Mouse (Mus musculus) MEL (cell line): Measurements from ENCODE around the gene Gamt.

Experiments used
- CTCF ChIP-seq, 3 experiments: IDR thresholded peaks in 2 of 3; conservative IDR thresholded peaks in 1 of 3; 2 replicates each; pipeline ENCODE4 v1.5.1; 2011 to 2012; ENCODE audit warnings: low read length in 3 of 3, low read depth in 2 of 3, mild to moderate bottlenecking in 2 of 3, improper control_type of control experiment in 1 of 3, inconsistent platforms in 1 of 3, mixed read lengths in 1 of 3, moderate library complexity in 1 of 3; ENCODE audit not compliant: control insufficient read depth in 1 of 3, insufficient read depth in 1 of 3, poor library complexity in 1 of 3, severe bottlenecking in 1 of 3
- POLR2A ChIP-seq, 2 experiments: IDR thresholded peaks; 2 replicates each; pipeline ENCODE4 v1.6.1; 2011 to 2012; ENCODE audit warnings: low read length in 2 of 2, mild to moderate bottlenecking in 2 of 2, control low read depth in 1 of 2, improper control_type of control experiment in 1 of 2, low read depth in 1 of 2, moderate library complexity in 1 of 2; ENCODE audit not compliant: control insufficient read depth in 1 of 2, insufficient read depth in 1 of 2, poor library complexity in 1 of 2

GRCm38 (mm10) chr10:80242607-80243006 lies 18.2 kb downstream of the Gamt start:
- TF ChIP-seq POLR2A (IDR thresholded peaks at IDR 0.05; ENCODE audit: control insufficient read depth in 1 of 2, insufficient read depth in 1 of 2, low read depth in 1 of 2, low read length in 2 of 2, poor library complexity in 1 of 2) (no peak), CTCF (IDR thresholded peaks at IDR 0.05 in 2 of 3, conservative IDR thresholded peaks at IDR 0.05 in 1 of 3; ENCODE audit: control insufficient read depth in 1 of 3, insufficient read depth in 1 of 3, low read depth in 2 of 3, low read length in 3 of 3, poor library complexity in 1 of 3, severe bottlenecking in 1 of 3) (no peak)
